Mouse (Mus musculus) intestine, embryonic 16.5 days (tissue): ENCODE data around the gene Por. TPM values are rescaled to one million over a fixed set of nuclear protein-coding genes. Genes with fewer than 3 reads are reported as not detected.
A peak's percentile ranks its signal among the peaks of the same experiment; 100 is the strongest.

Experiments used
- ATAC-seq: fragments of 200-750 bp; cut with Nextera tagmentation; 2 replicates; pipeline ENCODE4 v1.8.0; 2017; ENCODE audit warnings: moderate TSS enrichment, moderate library complexity
- H3K27ac ChIP-seq: fragments of 300-500 bp; sonication (generic); 2 replicates; pipeline ENCODE4 v1.5.1; 2014; ENCODE audit warnings: mild to moderate bottlenecking, low read length
- H3K27me3 ChIP-seq: fragments of 300-500 bp; sonication (generic); replicated peaks from 2 replicates; pipeline ENCODE4 v1.6.1; 2014; ENCODE audit warnings: low read length, control low read depth, mixed read lengths; ENCODE audit not compliant: control insufficient read depth, insufficient read depth
- H3K36me3 ChIP-seq: fragments of 300-500 bp; sonication (generic); 2 replicates; pipeline ENCODE4 v1.6.1; 2014; ENCODE audit warnings: low read length, control low read depth; ENCODE audit not compliant: control insufficient read depth, insufficient read depth
- H3K4me1 ChIP-seq: fragments of 300-500 bp; sonication (generic); 2 replicates; pipeline ENCODE4 v1.6.1; 2014; ENCODE audit warnings: low read length, control low read depth, mixed read lengths; ENCODE audit not compliant: control insufficient read depth, insufficient read depth
- H3K4me2 ChIP-seq: fragments of 300-500 bp; sonication (generic); 2 replicates; pipeline ENCODE4 v1.6.1; 2014; ENCODE audit warnings: low read depth, low read length, control low read depth
- H3K4me3 ChIP-seq: fragments of 300-500 bp; sonication (generic); 2 replicates; pipeline ENCODE4 v1.5.1; 2014; ENCODE audit warnings: mild to moderate bottlenecking, low read length
- H3K9ac ChIP-seq: fragments of 300-500 bp; sonication (generic); 2 replicates; pipeline ENCODE4 v1.6.1; 2014; ENCODE audit warnings: low read depth, low read length
- H3K9me3 ChIP-seq: fragments of 300-500 bp; sonication (generic); 2 replicates; pipeline ENCODE4 v1.6.1; 2016; ENCODE audit warnings: low read length, control low read depth; ENCODE audit not compliant: control insufficient read depth
- WGBS: fragments of 180-500 bp; shearing (Covaris S2); extraction: QIAGEN DNeasy Blood & Tissue Kit; methylation state at CpG from one replicate; pipeline ENCODE4 v1.1.7; 2014; 5-methylcytosine and 5-hydroxymethylcytosine counted together
- polyA plus RNA-seq: library from polyadenylated mRNA; unstranded; fragments of >200 nt; fragmentation: Nextera tagmentation; extraction: Ambion mirVana; gene quantifications from 2 replicates; pipeline ENCODE4 v1.2.1, GENCODE M21; 2015

The Por gene
- polyA plus RNA-seq, 1 experiment from 2014 or later: 111 TPM

GRCm38 (mm10) chr5:135726641-135727346 lies 57.0 kb downstream of the Por start:
- Histone ChIP-seq H3K4me1 (peaks cover 38% of the 10 kb centered on the region), H3K36me3 (peaks cover 17% of the 10 kb centered on the region), H3K4me3 (no peak overlapping the region), H3K9me3 (no peaks in the 10 kb centered on the region), H3K27ac (peak overlapping the region; percentile 73), H3K4me2 (no peak overlapping the region), H3K9ac (peak overlapping the region; percentile 57), H3K27me3 (no peaks in the 10 kb centered on the region)
- ATAC-seq: peak; percentile 56
- 64% methylated on average over 2 of the region's 2 CpGs for WGBS

- no peaks in the 10 kb centered on the region for H3K27me3 ChIP-seq
- 87% methylated on average over 9 of the region's 9 CpGs for WGBS
- no peak for ATAC-seq
- no peak overlapping the region for H3K27ac ChIP-seq
- no peak overlapping the region for H3K4me2 ChIP-seq
- no peak overlapping the region for H3K9ac ChIP-seq
- H3K4me3 ChIP-seq: no peak overlapping the region
- H3K4me1 ChIP-seq: peaks cover 38% of the 10 kb centered on the region
- peaks cover 20% of the 10 kb centered on the region for H3K36me3 ChIP-seq
- H3K9me3 ChIP-seq: no peaks in the 10 kb centered on the region
Measured at GRCm38 (mm10) chr5:135727871-135728270, 58.0 kb downstream of the Por start.

GRCm38 (mm10) chr5:135728361-135728760 lies 58.5 kb downstream of the Por start:
- Histone ChIP-seq H3K4me2 (no peak overlapping the region), H3K36me3 (peaks cover 24% of the 10 kb centered on the region)
- no peak for ATAC-seq

DNA sequence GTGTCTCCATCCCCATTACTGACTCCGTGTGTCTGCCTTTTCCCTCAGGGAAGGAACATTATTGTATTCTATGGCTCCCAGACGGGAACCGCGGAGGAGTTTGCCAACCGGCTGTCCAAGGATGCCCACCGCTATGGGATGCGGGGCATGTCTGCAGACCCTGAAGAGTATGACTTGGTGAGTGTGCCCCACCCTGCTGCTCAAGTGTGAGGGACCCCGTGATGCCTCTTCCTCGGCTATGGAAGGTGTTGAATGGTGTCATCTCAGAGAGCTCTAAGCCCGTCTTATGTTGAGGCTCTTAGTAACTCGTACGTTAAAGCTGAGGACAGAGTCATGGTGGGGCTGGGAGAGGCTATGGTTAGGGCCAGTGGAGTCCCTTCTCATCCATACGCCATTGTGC lies 59.5 kb downstream of the Por start:
- Histone ChIP-seq H3K27ac (no peak overlapping the region), H3K4me2 (no peak overlapping the region), H3K36me3 (peaks cover 34% of the 10 kb centered on the region), H3K4me1 (peaks cover 29% of the 10 kb centered on the region), H3K4me3 (no peak overlapping the region), H3K9me3 (no peaks in the 10 kb centered on the region), H3K9ac (no peak overlapping the region), H3K27me3 (no peaks in the 10 kb centered on the region)
- 93% methylated on average over 13 of the region's 13 CpGs for WGBS
- ATAC-seq: no peak

More at GRCm38 (mm10) chr5:135728361-135728760, 58.5 kb downstream of the Por start:
- WGBS: 88% methylated on average over 13 of the region's 13 CpGs
- Histone ChIP-seq H3K27ac (no peak overlapping the region), H3K4me1 (peaks cover 35% of the 10 kb centered on the region), H3K4me3 (no peak overlapping the region), H3K9me3 (no peaks in the 10 kb centered on the region), H3K27me3 (no peaks in the 10 kb centered on the region), H3K9ac (no peak overlapping the region)

GRCm38 (mm10) chr5:135730278-135730677 lies 60.4 kb downstream of the Por start:
- no peak overlapping the region for H3K4me3 ChIP-seq
- no peak for ATAC-seq

DNA sequence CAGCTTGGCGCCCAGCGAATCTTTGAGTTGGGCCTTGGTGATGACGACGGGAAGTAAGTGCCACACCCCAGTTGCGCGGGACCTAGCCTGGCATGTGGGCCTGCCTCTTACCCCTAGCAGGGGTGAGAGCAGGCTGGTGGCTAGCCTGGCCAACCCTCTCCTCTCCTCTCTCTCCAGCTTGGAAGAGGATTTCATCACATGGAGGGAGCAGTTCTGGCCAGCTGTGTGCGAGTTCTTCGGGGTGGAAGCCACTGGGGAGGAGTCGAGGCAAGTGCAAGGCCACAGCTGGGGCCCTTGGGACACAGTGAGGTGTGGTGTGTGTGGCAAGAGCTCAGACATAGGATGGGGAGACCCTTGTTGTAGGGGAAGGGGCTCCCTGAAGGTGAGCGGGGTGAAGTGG lies 61.1 kb downstream of the Por start:
- Histone ChIP-seq H3K4me3 (no peak overlapping the region), H3K9ac (no peak overlapping the region), H3K27me3 (no peaks in the 10 kb centered on the region), H3K36me3 (peaks cover 42% of the 10 kb centered on the region), H3K9me3 (no peaks in the 10 kb centered on the region), H3K27ac (no peak overlapping the region), H3K4me2 (no peak overlapping the region), H3K4me1 (peaks cover 16% of the 10 kb centered on the region)
- no peak for ATAC-seq
- WGBS: 96% methylated on average over 10 of the region's 10 CpGs

More at GRCm38 (mm10) chr5:135730278-135730677, 60.4 kb downstream of the Por start:
- WGBS: 92% methylated on average over 10 of the region's 10 CpGs
- Histone ChIP-seq H3K9me3 (no peaks in the 10 kb centered on the region), H3K4me1 (peaks cover 20% of the 10 kb centered on the region), H3K36me3 (peaks cover 42% of the 10 kb centered on the region), H3K27me3 (no peaks in the 10 kb centered on the region), H3K4me2 (no peak overlapping the region), H3K9ac (no peak overlapping the region), H3K27ac (no peak overlapping the region)

GRCm38 (mm10) chr5:135731322-135731721 lies 61.5 kb downstream of the Por start:
- Histone ChIP-seq H3K9ac (no peak overlapping the region), H3K9me3 (no peaks in the 10 kb centered on the region), H3K36me3 (peaks cover 44% of the 10 kb centered on the region), H3K4me1 (peaks cover 12% of the 10 kb centered on the region), H3K27me3 (no peaks in the 10 kb centered on the region), H3K4me3 (no peak overlapping the region), H3K27ac (no peak overlapping the region), H3K4me2 (no peak overlapping the region)
- WGBS: 93% methylated on average over 16 of the region's 16 CpGs
- ATAC-seq: no peak

DNA sequence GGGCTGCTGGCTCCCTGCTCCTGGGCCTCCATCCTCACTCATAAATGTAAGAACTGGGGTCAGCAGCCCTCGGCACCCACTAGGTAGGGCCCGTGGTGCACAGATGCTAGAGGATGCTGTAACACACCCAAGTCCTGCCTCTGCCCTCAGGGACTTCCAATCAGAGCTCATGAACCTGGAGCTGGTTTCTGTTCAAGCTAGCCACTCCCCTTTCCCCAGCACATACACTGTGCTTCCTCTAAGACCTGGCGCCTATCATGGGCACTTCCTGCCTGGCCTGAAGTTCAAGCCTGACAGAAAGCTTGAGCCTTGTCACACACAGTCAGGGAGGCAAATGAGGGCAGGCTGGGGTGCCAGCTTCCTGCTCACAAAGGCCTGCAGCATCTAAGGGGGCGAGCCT lies 63.2 kb downstream of the Por start:
- Histone ChIP-seq H3K4me3 (no peak overlapping the region), H3K9me3 (no peaks in the 10 kb centered on the region), H3K4me1 (peaks cover 4% of the 10 kb centered on the region), H3K27ac (no peak overlapping the region), H3K4me2 (no peak overlapping the region), H3K36me3 (peaks cover 50% of the 10 kb centered on the region), H3K9ac (no peak overlapping the region), H3K27me3 (no peaks in the 10 kb centered on the region)
- 88% methylated on average over 4 of the region's 4 CpGs for WGBS
- ATAC-seq: no peak

DNA sequence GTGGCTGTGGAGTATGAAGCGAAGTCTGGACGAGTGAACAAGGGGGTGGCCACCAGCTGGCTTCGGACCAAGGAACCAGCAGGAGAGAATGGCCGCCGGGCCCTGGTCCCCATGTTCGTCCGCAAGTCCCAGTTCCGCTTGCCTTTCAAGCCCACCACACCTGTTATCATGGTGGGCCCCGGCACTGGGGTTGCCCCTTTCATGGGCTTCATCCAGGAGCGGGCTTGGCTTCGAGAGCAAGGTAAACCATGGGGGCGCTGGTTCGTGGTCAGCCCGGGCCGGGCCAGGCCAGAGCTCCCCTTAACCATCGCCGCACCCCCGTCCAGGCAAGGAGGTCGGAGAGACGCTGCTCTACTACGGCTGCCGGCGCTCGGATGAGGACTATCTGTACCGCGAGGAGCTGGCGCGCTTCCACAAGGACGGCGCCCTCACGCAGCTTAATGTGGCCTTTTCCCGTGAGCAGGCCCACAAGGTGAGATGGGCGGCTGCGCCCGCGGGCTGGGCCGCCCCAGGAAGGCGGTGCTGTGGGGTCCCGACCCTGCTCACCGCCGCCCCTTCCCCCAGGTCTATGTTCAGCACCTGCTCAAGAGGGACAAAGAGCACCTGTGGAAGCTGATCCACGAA lies 64.3 kb downstream of the Por start:
- ATAC-seq: no peak
- no peaks in the 10 kb centered on the region for H3K9me3 ChIP-seq
- 94% methylated on average over 42 of the region's 42 CpGs for WGBS
- no peak overlapping the region for H3K27ac ChIP-seq
- no peaks in the 10 kb centered on the region for H3K27me3 ChIP-seq
- peaks cover 50% of the 10 kb centered on the region for H3K36me3 ChIP-seq
- H3K4me1 ChIP-seq: peaks cover 7% of the 10 kb centered on the region
- no peak overlapping the region for H3K9ac ChIP-seq
- no peak overlapping the region for H3K4me3 ChIP-seq
- H3K4me2 ChIP-seq: no peak overlapping the region
